Mouse (Mus musculus): ENCODE results near the gene Gm49352.
"Not testable (repeated sequence)": the region's sequence is repeated elsewhere in the genome, so short reads cannot be mapped to it uniquely, and the experiment has no call there.

Gene Gm49352

DNA sequence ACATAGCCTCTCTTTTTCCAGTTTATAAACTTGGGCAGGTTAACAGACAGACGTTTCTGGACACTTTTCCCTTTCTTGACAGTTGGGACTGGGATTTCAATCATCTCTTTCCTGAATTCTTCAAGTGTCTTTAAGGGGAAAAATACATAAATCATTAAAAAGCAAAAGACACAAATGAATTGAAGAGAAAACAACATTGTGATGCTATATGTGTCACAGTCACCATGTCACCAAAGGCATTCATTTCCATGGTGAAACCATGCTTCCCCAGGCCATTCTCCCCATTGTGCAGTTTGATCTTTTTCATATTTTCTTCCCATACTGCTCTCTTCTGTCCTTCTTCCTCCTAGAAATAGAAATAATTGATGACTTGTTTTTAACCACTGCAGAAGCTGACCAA lies at the start of gene Gm49352:
Gm49352 (minus strand) TSS at position 101 of the 400 bp plus-strand sequence.
- not testable (repeated sequence) for DNase-seq

- no peak for DNase-seq
These were observed 2.1 kb upstream of the Gm49352 start, which contains the start of gene Cts3 for GRCm38 (mm10) chr13:61570027-61570426. TSS of gene Cts3 (minus strand) at chr13:61570127.

DNA sequence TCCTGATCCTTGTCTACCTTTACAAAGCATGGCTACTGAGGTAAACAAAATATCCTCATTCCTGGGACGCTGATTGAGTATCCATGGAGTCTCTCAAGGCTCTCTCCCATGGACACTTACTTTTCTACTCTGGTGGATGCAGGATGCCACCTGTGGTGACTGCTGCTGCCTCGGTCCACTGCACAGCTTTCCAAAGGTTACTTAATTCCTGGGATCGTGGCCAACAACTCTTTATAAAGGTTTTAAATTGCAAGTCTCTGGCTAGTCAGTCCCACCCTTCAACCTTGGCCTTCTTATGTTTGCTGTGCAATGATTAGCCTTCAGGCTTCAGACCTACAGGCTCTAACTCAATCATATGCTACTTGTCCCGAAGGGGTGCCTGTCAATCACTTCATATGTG lies 26.3 kb downstream of the Gm49352 start, which contains the start of gene Ctsm:
Ctsm (minus strand) TSS at position 209 of the 400 bp plus-strand sequence.
- DNase-seq: no peak
